Mouse (Mus musculus) ES-E14 (cell line): ENCODE results near the gene Asb4.
A peak's percentile ranks its signal among the peaks of the same experiment; 100 is the strongest.

Source experiments
- CHD2 ChIP-seq: IDR thresholded peaks from 2 replicates; pipeline ENCODE4 v1.6.1; 2014; ENCODE audit warnings: mild to moderate bottlenecking, low read depth, low read length, inconsistent platforms
- MAFK ChIP-seq: IDR thresholded peaks from 2 replicates; pipeline ENCODE4 v1.6.1; 2014; ENCODE audit warnings: mild to moderate bottlenecking, low read depth, low read length, inconsistent platforms; ENCODE audit not compliant: insufficient read depth
- ZC3H11A ChIP-seq: IDR thresholded peaks from 2 replicates; pipeline ENCODE4 v1.6.1; 2012; ENCODE audit warnings: low read depth, mild to moderate bottlenecking, inconsistent platforms, low read length, borderline replicate concordance

GRCm38 (mm10) chr6:5382583-5383215 is 487 bp upstream of the Asb4 start:
- TF ChIP-seq ZC3H11A (0 out of 2 replicates have a peak, but pooled peaks have one; percentile 14), MAFK (no peak), CHD2 (no peak)
